Mouse (Mus musculus): ENCODE data around the gene Palm3. TPM values are rescaled to one million over a fixed set of nuclear protein-coding genes. Genes with fewer than 3 reads are reported as not detected.
A peak's percentile ranks its signal among the peaks of the same experiment; 100 is the strongest.
"Not testable (repeated sequence)": the region's sequence is repeated elsewhere in the genome, so short reads cannot be mapped to it uniquely, and the experiment has no call there.

Palm3 gene
- polyA plus RNA-seq, 1 experiment, result 2.7 TPM

- no peak overlapping the region for H3K4me3 ChIP-seq (replicated peaks; ENCODE audit: control insufficient read depth, low read depth, low read length)
- WGBS, result 86% methylated on average over 2 of the region's 2 CpGs
- peaks cover 2% of the 10 kb centered on the region; the same call in 1 of the 2 replicates for H3K4me1 ChIP-seq (ENCODE audit: control insufficient read depth, insufficient read depth, low read length)
- H3K27ac ChIP-seq (ENCODE audit: control insufficient read depth, insufficient read depth, low read depth, low read length, poor library complexity), result no peak overlapping the region
- TF ChIP-seq CTCF (IDR thresholded peaks at IDR 0.05; ENCODE audit: control insufficient read depth, insufficient read depth, low read length), result no peak
Observed at GRCm38 (mm10) chr8:83999825-84000224, 21.4 kb upstream of the Palm3 start.

GRCm38 (mm10) chr8:84001281-84002000 lies 19.8 kb upstream of the Palm3 start, which contains the start of gene 1700067K01Rik:
TSS of gene 1700067K01Rik (plus strand) at chr8:84001502.
- peaks cover 2% of the 10 kb centered on the region; the same call in 1 of the 2 replicates for H3K4me1 ChIP-seq (ENCODE audit: control insufficient read depth, insufficient read depth, low read length)
- 94% methylated on average over 61 of the region's 61 CpGs for WGBS
- H3K4me3 ChIP-seq (replicated peaks; ENCODE audit: control insufficient read depth, low read depth, low read length), result no peak within 1 kb of the TSS
- TF ChIP-seq POLR2A (IDR thresholded peaks at IDR 0.05; ENCODE audit: borderline replicate concordance, control insufficient read depth, low read depth, low read length) (no peak), CTCF (IDR thresholded peaks at IDR 0.05; ENCODE audit: control insufficient read depth, insufficient read depth, low read length) (no peak)
- H3K27ac ChIP-seq (ENCODE audit: control insufficient read depth, insufficient read depth, low read depth, low read length, poor library complexity), result no peak within 1 kb of the TSS

- peaks cover 2% of the 10 kb centered on the region; the same call in 1 of the 2 replicates for H3K4me1 ChIP-seq (ENCODE audit: control insufficient read depth, insufficient read depth, low read length)
- no peak overlapping the region for H3K27ac ChIP-seq (ENCODE audit: control insufficient read depth, insufficient read depth, low read depth, low read length, poor library complexity)
- no peak for TF ChIP-seq CTCF (IDR thresholded peaks at IDR 0.05; ENCODE audit: control insufficient read depth, insufficient read depth, low read length)
- TF ChIP-seq POLR2A (IDR thresholded peaks at IDR 0.05; ENCODE audit: borderline replicate concordance, control insufficient read depth, low read depth, low read length), result no peak
- no peak overlapping the region for H3K4me3 ChIP-seq (replicated peaks; ENCODE audit: control insufficient read depth, low read depth, low read length)
- WGBS, result 81% methylated on average over 12 of the region's 12 CpGs
Observed at GRCm38 (mm10) chr8:84002957-84003611, 18.2 kb upstream of the Palm3 start.

- TF ChIP-seq CTCF (IDR thresholded peaks at IDR 0.05; ENCODE audit: control insufficient read depth, insufficient read depth, low read length), result no peak
- TF ChIP-seq POLR2A (IDR thresholded peaks at IDR 0.05; ENCODE audit: borderline replicate concordance, control insufficient read depth, low read depth, low read length), result no peak
- Histone ChIP-seq H3K4me1 (ENCODE audit: control insufficient read depth, insufficient read depth, low read length) (peaks cover 2% of the 10 kb centered on the region; the same call in 1 of the 2 replicates), H3K4me3 (replicated peaks; ENCODE audit: control insufficient read depth, low read depth, low read length) (no peak overlapping the region), H3K27ac (ENCODE audit: control insufficient read depth, insufficient read depth, low read depth, low read length, poor library complexity) (no peak overlapping the region)
- 66% methylated on average over 6 of the region's 6 CpGs for WGBS
Observed at GRCm38 (mm10) chr8:84003612-84004246, 17.5 kb upstream of the Palm3 start.

- H3K4me3 ChIP-seq (replicated peaks; ENCODE audit: control insufficient read depth, low read depth, low read length), result peak overlapping the region; percentile 79
- peak overlapping the region; percentile 65 for H3K27ac ChIP-seq (ENCODE audit: control insufficient read depth, insufficient read depth, low read depth, low read length, poor library complexity)
- H3K4me1 ChIP-seq (ENCODE audit: control insufficient read depth, insufficient read depth, low read length), result no peaks in the 10 kb centered on the region
- no peak for TF ChIP-seq CTCF (IDR thresholded peaks at IDR 0.05; ENCODE audit: control insufficient read depth, insufficient read depth, low read length)
- TF ChIP-seq POLR2A (IDR thresholded peaks at IDR 0.05; ENCODE audit: borderline replicate concordance, control insufficient read depth, low read depth, low read length), result peak; percentile 46; the same call in 1 of the 2 replicates
- 1% methylated on average over 30 of the region's 30 CpGs for WGBS
Observed at GRCm38 (mm10) chr8:84004533-84005201, 16.6 kb upstream of the Palm3 start.

- not testable (repeated sequence) for H3K27ac ChIP-seq (ENCODE audit: control insufficient read depth, insufficient read depth, low read depth, low read length, poor library complexity); H3K4me1 ChIP-seq (ENCODE audit: control insufficient read depth, insufficient read depth, low read length); H3K4me3 ChIP-seq (replicated peaks; ENCODE audit: control insufficient read depth, low read depth, low read length)
- 89% methylated on average over 7 of the region's 7 CpGs for WGBS
Observed at GRCm38 (mm10) chr8:84005502-84005901, 15.8 kb upstream of the Palm3 start.

- H3K4me3 ChIP-seq (replicated peaks; ENCODE audit: control insufficient read depth, low read depth, low read length), result no peak overlapping the region
- H3K27ac ChIP-seq (ENCODE audit: control insufficient read depth, insufficient read depth, low read depth, low read length, poor library complexity), result no peak overlapping the region
- no peak for TF ChIP-seq CTCF (IDR thresholded peaks at IDR 0.05; ENCODE audit: control insufficient read depth, insufficient read depth, low read length)
- no peak for TF ChIP-seq POLR2A (IDR thresholded peaks at IDR 0.05; ENCODE audit: borderline replicate concordance, control insufficient read depth, low read depth, low read length)
- H3K4me1 ChIP-seq (ENCODE audit: control insufficient read depth, insufficient read depth, low read length), result no peaks in the 10 kb centered on the region
- 67% methylated on average over 7 of the region's 7 CpGs for WGBS
Observed at GRCm38 (mm10) chr8:84008362-84008761, 12.9 kb upstream of the Palm3 start.

- TF ChIP-seq CTCF (IDR thresholded peaks at IDR 0.05; ENCODE audit: control insufficient read depth, insufficient read depth, low read length) (peak; percentile 97), POLR2A (IDR thresholded peaks at IDR 0.05; ENCODE audit: borderline replicate concordance, control insufficient read depth, low read depth, low read length) (no peak)
- 1% methylated on average over 11 of the region's 11 CpGs for WGBS
- Histone ChIP-seq H3K4me3 (replicated peaks; ENCODE audit: control insufficient read depth, low read depth, low read length) (no peak overlapping the region), H3K27ac (ENCODE audit: control insufficient read depth, insufficient read depth, low read depth, low read length, poor library complexity) (no peak overlapping the region), H3K4me1 (ENCODE audit: control insufficient read depth, insufficient read depth, low read length) (no peaks in the 10 kb centered on the region)
Observed at GRCm38 (mm10) chr8:84009876-84010275, 11.4 kb upstream of the Palm3 start.

Data from bone marrow, adult 2 months (tissue).